Mouse (Mus musculus) forebrain, embryonic 14.5 days (tissue): ENCODE measurements at regions not wholly inside any gene's neighbourhood (a gene's known extent, or its start where the extent isn't known, plus 50 kb on each side); places are given as distances from the start of the nearest gene placed in this dataset.
A peak's percentile ranks its signal among the peaks of the same experiment; 100 is the strongest.

Experiments
- ATAC-seq: fragments of 200-750 bp; cut with Nextera tagmentation; 2 replicates; pipeline ENCODE4 v1.8.0; 2017; ENCODE audit warnings: mild to moderate bottlenecking, moderate library complexity
- DNase-seq: peaks from one replicate; pipeline ENCODE4 v3.0.0-alpha.2; 2015; ENCODE audit warnings: low spot score
- H3K27ac ChIP-seq: fragments of 300-500 bp; sonication (generic); 2 replicates; pipeline ENCODE4 v1.5.1; 2014; ENCODE audit warnings: low read depth, mild to moderate bottlenecking, control low read depth, low read length, moderate library complexity
- H3K27me3 ChIP-seq: fragments of 300-500 bp; sonication (generic); replicated peaks from 2 replicates; pipeline ENCODE4 v1.6.1; 2014; ENCODE audit warnings: low read length, control low read depth, mixed read lengths; ENCODE audit not compliant: control insufficient read depth, insufficient read depth
- H3K36me3 ChIP-seq: fragments of 300-500 bp; sonication (generic); 2 replicates; pipeline ENCODE4 v1.6.1; 2014; ENCODE audit warnings: low read length, control low read depth; ENCODE audit not compliant: control insufficient read depth, insufficient read depth
- H3K4me1 ChIP-seq: fragments of 300-500 bp; sonication (generic); 2 replicates; pipeline ENCODE4 v1.6.1; 2014; ENCODE audit warnings: antibody characterized with exemption, low read length, control low read depth; ENCODE audit not compliant: control insufficient read depth, insufficient read depth
- H3K4me2 ChIP-seq: fragments of 300-500 bp; sonication (generic); 2 replicates; pipeline ENCODE4 v1.6.1; 2014; ENCODE audit warnings: mild to moderate bottlenecking, control low read depth, low read length
- H3K4me3 ChIP-seq: fragments of 300-500 bp; sonication (generic); 2 replicates; pipeline ENCODE4 v1.5.1; 2014; ENCODE audit warnings: low read depth, low read length, control low read depth
- H3K9ac ChIP-seq: fragments of 300-500 bp; sonication (generic); 2 replicates; pipeline ENCODE4 v1.6.1; 2014; ENCODE audit warnings: mild to moderate bottlenecking, low read length, control low read depth, moderate library complexity
- H3K9me3 ChIP-seq: fragments of 300-500 bp; sonication (generic); replicated peaks from 2 replicates; pipeline ENCODE4 v1.6.1; 2016; ENCODE audit warnings: low read length, control low read depth, mixed read lengths; ENCODE audit not compliant: control insufficient read depth
- WGBS: fragments of 180-500 bp; shearing (Covaris S2); extraction: QIAGEN DNeasy Blood & Tissue Kit; methylation state at CpG from one replicate; pipeline ENCODE4 v1.1.7; 2014; 5-methylcytosine and 5-hydroxymethylcytosine counted together

DNA sequence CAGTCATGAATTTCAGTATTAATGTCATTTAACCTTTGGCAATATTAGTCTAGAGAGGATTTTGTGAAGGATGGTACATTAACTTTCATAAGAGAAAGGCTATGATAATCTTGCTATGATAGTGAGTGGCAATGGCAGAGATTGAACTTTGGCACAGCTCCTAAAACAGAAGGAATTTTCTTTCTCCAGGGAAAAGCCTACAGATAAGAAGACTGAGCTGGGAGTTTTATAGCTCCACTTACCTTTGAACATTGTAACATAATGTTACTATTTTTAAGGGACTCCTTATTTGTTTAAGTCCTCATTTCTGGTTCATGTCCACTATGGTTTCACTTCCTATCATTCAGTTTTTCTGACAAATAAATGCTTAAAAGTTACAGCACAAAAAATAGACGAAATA lies 1121.1 kb upstream of the Lingo2 start:
- no peak overlapping the region for H3K4me2 ChIP-seq
- DNase-seq, result no peak
- H3K9ac ChIP-seq, result no peak overlapping the region
- H3K4me1 ChIP-seq, result no peaks in the 10 kb centered on the region
- 66% methylated on average over 1 of the region's 1 CpGs for WGBS
- H3K4me3 ChIP-seq, result no peak overlapping the region
- no peaks in the 10 kb centered on the region for H3K27me3 ChIP-seq
- ATAC-seq, result no peak
- H3K27ac ChIP-seq, result no peak overlapping the region
- no peaks in the 10 kb centered on the region for H3K36me3 ChIP-seq
- H3K9me3 ChIP-seq, result no peaks in the 10 kb centered on the region

DNA sequence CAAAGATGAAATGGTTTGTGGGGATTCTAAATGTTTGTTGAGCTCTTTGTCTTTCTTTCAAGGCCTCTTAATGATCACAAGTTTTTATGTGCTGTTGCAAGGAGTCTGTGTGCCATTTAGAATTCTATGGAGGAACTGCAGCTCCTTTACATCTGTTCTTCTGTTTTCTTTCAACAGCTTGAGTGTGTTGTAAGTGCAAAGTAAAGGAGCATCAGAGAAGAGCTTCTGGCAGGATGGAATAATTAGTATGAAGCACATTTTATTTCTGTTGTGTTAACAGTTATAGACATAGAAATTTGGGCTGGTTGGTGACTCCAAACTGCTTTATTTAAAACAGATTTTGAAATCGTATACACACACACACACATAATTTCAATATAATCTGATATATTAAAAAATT lies 1079.8 kb upstream of the Lingo2 start:
- no peaks in the 10 kb centered on the region for H3K4me1 ChIP-seq
- peak; percentile 63; the same call in 1 of the 2 replicates for ATAC-seq
- peak; percentile 52 for DNase-seq

More for the DNA sequence above, 1079.8 kb upstream of the Lingo2 start:
- Histone ChIP-seq H3K4me2 (no peak overlapping the region), H3K36me3 (no peaks in the 10 kb centered on the region), H3K27me3 (no peaks in the 10 kb centered on the region), H3K9me3 (no peaks in the 10 kb centered on the region), H3K4me3 (no peak overlapping the region), H3K27ac (no peak overlapping the region), H3K9ac (no peak overlapping the region)
- WGBS, result 82% methylated on average over 1 of the region's 1 CpGs
